Mouse (Mus musculus) MEL (cell line): Measurements from ENCODE around the gene Gm27027. TPM values are rescaled to one million over a fixed set of nuclear protein-coding genes. Genes with fewer than 3 reads are reported as not detected.

Experiments used
- DNase-seq: peaks from one replicate; pipeline ENCODE4 v3.0.0; 2011; ENCODE audit warnings: low read depth, low spot score
- H3K27ac ChIP-seq: 2 replicates; pipeline ENCODE4 v1.5.1; 2012; ENCODE audit warnings: low read depth, mild to moderate bottlenecking, control low read depth, low read length, moderate library complexity; ENCODE audit not compliant: control insufficient read depth
- H3K27me3 ChIP-seq, 2 experiments: fragments of 150-350 bp in 1 of 2; sonication (generic) in 1 of 2; 2 replicates each; pipeline ENCODE4 v1.6.1; 2012; ENCODE audit warnings: low read length in 2 of 2, mild to moderate bottlenecking in 2 of 2, improper control_type of control experiment in 1 of 2, moderate library complexity in 1 of 2; ENCODE audit not compliant: insufficient read depth in 2 of 2, control insufficient read depth in 1 of 2
- H3K36me3 ChIP-seq, 2 experiments: 2 replicates each; pipeline ENCODE4 v1.6.1; 2012 to 2014; ENCODE audit warnings: low read length in 2 of 2, improper control_type of control experiment in 1 of 2, inconsistent platforms in 1 of 2, mild to moderate bottlenecking in 1 of 2; ENCODE audit not compliant: insufficient read depth in 2 of 2, control insufficient read depth in 1 of 2
- H3K4me1 ChIP-seq, 2 experiments: fragments of 150-350 bp in 1 of 2; sonication (generic) in 1 of 2; 2 replicates each; pipeline ENCODE4 v1.6.1; 2012; ENCODE audit warnings: low read length in 2 of 2, improper control_type of control experiment in 1 of 2, mild to moderate bottlenecking in 1 of 2; ENCODE audit not compliant: insufficient read depth in 2 of 2, control insufficient read depth in 1 of 2
- H3K4me3 ChIP-seq, 2 experiments: fragments of 150-350 bp in 1 of 2; sonication (generic) in 1 of 2; 2 replicates each; pipeline ENCODE4 v1.5.1; 2012; ENCODE audit warnings: low read depth in 2 of 2, low read length in 2 of 2, mild to moderate bottlenecking in 2 of 2, moderate library complexity in 2 of 2, control low read depth in 1 of 2, improper control_type of control experiment in 1 of 2; ENCODE audit not compliant: control insufficient read depth in 1 of 2, insufficient read depth in 1 of 2
- H3K79me2 ChIP-seq: 2 replicates; pipeline ENCODE4 v1.6.1; 2012; ENCODE audit warnings: mild to moderate bottlenecking, low read length, moderate library complexity; ENCODE audit not compliant: control insufficient read depth, poor library complexity, insufficient read depth
- H3K9ac ChIP-seq: 2 replicates; pipeline ENCODE4 v1.6.1; 2012; ENCODE audit warnings: low read depth, mild to moderate bottlenecking, control low read depth, low read length, moderate library complexity; ENCODE audit not compliant: control insufficient read depth, poor library complexity, severe bottlenecking
- H3K9me3 ChIP-seq: fragments of 150-350 bp; sonication (generic); replicated peaks from 2 replicates; pipeline ENCODE4 v1.6.1; 2012; ENCODE audit warnings: mild to moderate bottlenecking, low read length, improper control_type of control experiment, moderate library complexity; ENCODE audit not compliant: insufficient read depth
- BHLHE40 ChIP-seq: IDR thresholded peaks from 2 replicates; pipeline ENCODE4 v1.6.1; 2012; ENCODE audit warnings: low read depth, mild to moderate bottlenecking, inconsistent platforms, low read length, improper control_type of control experiment, borderline replicate concordance
- CTCF ChIP-seq, 3 experiments: IDR thresholded peaks in 2 of 3; conservative IDR thresholded peaks in 1 of 3; 2 replicates each; pipeline ENCODE4 v1.5.1; 2011 to 2012; ENCODE audit warnings: low read length in 3 of 3, low read depth in 2 of 3, mild to moderate bottlenecking in 2 of 3, improper control_type of control experiment in 1 of 3, inconsistent platforms in 1 of 3, mixed read lengths in 1 of 3, moderate library complexity in 1 of 3; ENCODE audit not compliant: control insufficient read depth in 1 of 3, insufficient read depth in 1 of 3, poor library complexity in 1 of 3, severe bottlenecking in 1 of 3
- ELF1 ChIP-seq: IDR thresholded peaks from 2 replicates; pipeline ENCODE4 v1.6.1; 2014; ENCODE audit warnings: low read depth, mild to moderate bottlenecking, inconsistent platforms, low read length, improper control_type of control experiment, moderate library complexity
- ETS1 ChIP-seq: IDR thresholded peaks from 2 replicates; pipeline ENCODE4 v1.6.1; 2012; ENCODE audit warnings: low read depth, mild to moderate bottlenecking, inconsistent platforms, low read length, improper control_type of control experiment, moderate library complexity
- GABPA ChIP-seq: IDR thresholded peaks from 2 replicates; pipeline ENCODE4 v1.6.1; 2012; ENCODE audit warnings: low read depth, mild to moderate bottlenecking, inconsistent platforms, low read length, improper control_type of control experiment, moderate library complexity
- MAFK ChIP-seq: IDR thresholded peaks from 2 replicates; pipeline ENCODE4 v1.6.1; 2011; ENCODE audit warnings: low read depth, mild to moderate bottlenecking, low read length, improper control_type of control experiment, borderline replicate concordance
- MXI1 ChIP-seq: IDR thresholded peaks from 2 replicates; pipeline ENCODE4 v1.6.1; 2011; ENCODE audit warnings: mild to moderate bottlenecking, low read depth, low read length, improper control_type of control experiment
- MYB ChIP-seq: IDR thresholded peaks from 2 replicates; pipeline ENCODE4 v1.6.1; 2011; ENCODE audit warnings: mild to moderate bottlenecking, low read depth, low read length, improper control_type of control experiment
- NELFE ChIP-seq: IDR thresholded peaks from 2 replicates; pipeline ENCODE4 v1.6.1; 2011; ENCODE audit warnings: low read depth, low read length, improper control_type of control experiment
- POLR2A ChIP-seq, 2 experiments: IDR thresholded peaks; 2 replicates each; pipeline ENCODE4 v1.6.1; 2011 to 2012; ENCODE audit warnings: low read length in 2 of 2, mild to moderate bottlenecking in 2 of 2, control low read depth in 1 of 2, improper control_type of control experiment in 1 of 2, low read depth in 1 of 2, moderate library complexity in 1 of 2; ENCODE audit not compliant: control insufficient read depth in 1 of 2, insufficient read depth in 1 of 2, poor library complexity in 1 of 2
- SIN3A ChIP-seq: IDR thresholded peaks from 2 replicates; pipeline ENCODE4 v1.6.1; 2012; ENCODE audit warnings: low read length, improper control_type of control experiment, inconsistent platforms
- SMC3 ChIP-seq: IDR thresholded peaks from 2 replicates; pipeline ENCODE4 v1.6.1; 2011; ENCODE audit warnings: low read depth, low read length, improper control_type of control experiment
- TAL1 ChIP-seq: IDR thresholded peaks from 2 replicates; pipeline ENCODE4 v1.6.1; 2012; ENCODE audit warnings: mild to moderate bottlenecking, inconsistent platforms, low read length, moderate library complexity, mixed read lengths
- UBTF ChIP-seq: IDR thresholded peaks from 2 replicates; pipeline ENCODE4 v1.6.1; 2012; ENCODE audit warnings: low read depth, mild to moderate bottlenecking, inconsistent platforms, low read length, improper control_type of control experiment, moderate library complexity, borderline replicate concordance; ENCODE audit not compliant: insufficient read depth
- USF2 ChIP-seq, 2 experiments: IDR thresholded peaks; 2 replicates each; pipeline ENCODE4 v1.6.1; 2011 to 2012; ENCODE audit warnings: improper control_type of control experiment in 2 of 2, low read length in 2 of 2, borderline replicate concordance in 1 of 2, inconsistent platforms in 1 of 2, low read depth in 1 of 2, mild to moderate bottlenecking in 1 of 2; ENCODE audit not compliant: insufficient read depth in 1 of 2
- ZC3H11A ChIP-seq: IDR thresholded peaks from 2 replicates; pipeline ENCODE4 v1.6.1; 2012; ENCODE audit warnings: low read depth, mild to moderate bottlenecking, inconsistent platforms, low read length, improper control_type of control experiment
- ZKSCAN1 ChIP-seq: IDR thresholded peaks from 2 replicates; pipeline ENCODE4 v1.6.1; 2012; ENCODE audit warnings: low read depth, mild to moderate bottlenecking, inconsistent platforms, low read length, improper control_type of control experiment, moderate library complexity
- ZMIZ1 ChIP-seq: IDR thresholded peaks from 2 replicates; pipeline ENCODE4 v1.6.1; 2012; ENCODE audit warnings: low read depth, mild to moderate bottlenecking, inconsistent platforms, low read length, improper control_type of control experiment, moderate library complexity
- polyA plus RNA-seq, 2 experiments: library from polyadenylated mRNA; stranded (reverse) in 1 of 2; unstranded in 1 of 2; fragments of >175 nt in 1 of 2; fragments of >200 nt in 1 of 2; gene quantifications; 2 replicates each; pipeline versions ENCODE4 v1.2.1 to v1.2.4; 2012; ENCODE audit warnings: low replicate concordance in 2 of 2, low read depth in 1 of 2; ENCODE audit not compliant: insufficient read length in 2 of 2, insufficient read depth in 1 of 2, missing spikeins in 1 of 2
- total RNA-seq: library from RNA; depleted of rRNA; stranded (reverse); fragments of 300-350 nt; gene quantifications from 2 replicates; pipeline ENCODE4 v1.2.3, GENCODE M21; 2012

Gm27027 gene
- total and polyA plus RNA-seq, 3 experiments = not detected

- H3K27me3 ChIP-seq = peaks cover 0 to 8% of the 10 kb centered on the region in 2 experiments; a peak in 1 of 4 replicates
- no peaks in the 10 kb centered on the region for H3K4me1 ChIP-seq
- no peak overlapping the region for H3K9ac ChIP-seq
- no peaks in the 10 kb centered on the region for H3K9me3 ChIP-seq
- DNase-seq = no peak
- TF ChIP-seq NELFE (no peak), SMC3 (no peak), UBTF (no peak), TAL1 (no peak), BHLHE40 (no peak), ETS1 (no peak), MAFK (no peak), CTCF (IDR thresholded peaks at IDR 0.05 in 2 of 3, conservative IDR thresholded peaks at IDR 0.05 in 1 of 3; ENCODE audit: control insufficient read depth in 1 of 3, insufficient read depth in 1 of 3, low read depth in 2 of 3, low read length in 3 of 3, poor library complexity in 1 of 3, severe bottlenecking in 1 of 3) (no peak), ZC3H11A (no peak)
- H3K4me3 ChIP-seq = no peak overlapping the region
- no peaks in the 10 kb centered on the region for H3K36me3 ChIP-seq
- no peak overlapping the region for H3K27ac ChIP-seq
- no peaks in the 10 kb centered on the region for H3K79me2 ChIP-seq
These were observed 16.7 kb downstream of the Gm27027 start for GRCm38 (mm10) chr2:93979249-93980120.

GRCm38 (mm10) chr2:93976436-93977252 lies 19.5 kb downstream of the Gm27027 start:
- Histone ChIP-seq H3K79me2 (no peaks in the 10 kb centered on the region), H3K9ac (no peak overlapping the region), H3K4me3 (no peak overlapping the region), H3K4me1 (no peaks in the 10 kb centered on the region), H3K27ac (no peak overlapping the region), H3K27me3 (peaks cover 0 to 8% of the 10 kb centered on the region in 2 experiments; a peak in 3 of 4 replicates), H3K36me3 (no peaks in the 10 kb centered on the region), H3K9me3 (no peaks in the 10 kb centered on the region)
- no peak for DNase-seq
- TF ChIP-seq MYB = no peak
- TF ChIP-seq ZMIZ1 = no peak
- TF ChIP-seq USF2 (IDR thresholded peaks at IDR 0.05; ENCODE audit: borderline replicate concordance in 1 of 2, insufficient read depth in 1 of 2, low read depth in 1 of 2, low read length in 2 of 2) = no peak
- no peak for TF ChIP-seq ELF1
- no peak for TF ChIP-seq POLR2A (IDR thresholded peaks at IDR 0.05; ENCODE audit: control insufficient read depth in 1 of 2, insufficient read depth in 1 of 2, low read depth in 1 of 2, low read length in 2 of 2, poor library complexity in 1 of 2)
- no peak for TF ChIP-seq GABPA
- no peak for TF ChIP-seq TAL1
- no peak for TF ChIP-seq MXI1
- TF ChIP-seq CTCF (IDR thresholded peaks at IDR 0.05 in 2 of 3, conservative IDR thresholded peaks at IDR 0.05 in 1 of 3; ENCODE audit: control insufficient read depth in 1 of 3, insufficient read depth in 1 of 3, low read depth in 2 of 3, low read length in 3 of 3, poor library complexity in 1 of 3, severe bottlenecking in 1 of 3) = no peak
- no peak for TF ChIP-seq SIN3A
- no peak for TF ChIP-seq ZKSCAN1
